Mouse (Mus musculus): Measurements from ENCODE around the gene 4930402H24Rik.
"Not testable (repeated sequence)": the region's sequence is repeated elsewhere in the genome, so short reads cannot be mapped to it uniquely, and the experiment has no call there.

Gene 4930402H24Rik

GRCm38 (mm10) chr2:130851363-130852246 is 54.6 kb downstream of the 4930402H24Rik start:
- no peak for DNase-seq

DNA sequence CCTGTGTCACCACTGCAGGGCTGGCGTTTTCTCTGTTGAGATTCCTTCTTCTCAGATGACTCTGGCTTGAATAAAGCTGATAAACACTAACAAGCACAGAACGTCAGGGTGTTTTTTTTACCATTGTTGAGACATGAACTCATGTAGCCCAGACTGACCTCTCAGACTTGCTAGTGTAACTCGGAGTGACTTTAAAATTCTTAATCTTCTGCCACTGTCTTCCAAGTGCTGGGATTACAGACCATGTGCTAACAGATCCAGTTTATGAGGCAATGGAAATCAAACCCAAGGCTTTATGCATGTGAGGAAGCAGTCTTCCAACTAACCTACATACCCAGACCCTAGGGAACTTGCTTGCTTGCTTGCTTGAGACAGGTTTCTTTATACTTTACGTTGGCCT is 56.5 kb downstream of the 4930402H24Rik start:
- DNase-seq, result no peak

- DNase-seq, result no peak
These were observed 57.9 kb downstream of the 4930402H24Rik start for GRCm38 (mm10) chr2:130848313-130848712.

DNA sequence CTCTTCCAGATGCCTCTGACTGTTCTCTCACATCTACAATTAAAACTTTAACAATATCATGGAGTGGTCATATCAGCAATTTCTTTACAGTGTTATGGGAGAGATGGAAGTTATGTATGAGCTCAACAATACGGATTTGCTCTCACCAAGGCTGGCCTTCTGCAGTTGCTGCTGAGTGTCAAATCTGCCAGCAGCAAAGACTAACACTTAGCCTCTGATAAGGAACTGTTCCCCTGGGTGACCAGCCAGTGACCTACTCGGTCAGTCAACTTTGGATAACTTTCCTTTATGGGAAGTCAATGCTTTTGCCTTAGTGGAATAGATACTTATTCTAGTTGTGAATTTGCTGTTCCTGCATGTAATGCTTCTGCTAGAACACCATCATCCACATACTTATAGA is 62.6 kb downstream of the 4930402H24Rik start:
- no peak for DNase-seq

DNA sequence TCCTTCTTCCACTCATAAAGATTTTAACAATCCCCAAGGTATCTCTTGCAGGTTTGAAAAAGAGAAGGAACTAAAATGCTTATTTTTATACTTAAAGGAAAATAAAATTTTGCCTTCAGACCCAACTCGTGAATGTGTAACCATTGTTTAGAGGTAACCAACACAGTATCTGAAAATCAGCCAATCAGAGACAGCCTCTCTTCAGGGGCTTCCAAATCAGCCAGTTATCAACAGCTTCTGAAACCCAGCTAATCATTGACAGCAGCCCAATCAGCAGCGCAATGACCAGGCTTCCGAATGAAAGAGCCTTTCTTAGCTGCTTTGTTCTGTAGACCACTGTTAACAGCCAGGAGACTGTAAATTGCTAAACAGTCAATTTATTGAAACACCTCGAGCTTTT is 65.4 kb downstream of the 4930402H24Rik start:
- DNase-seq, result peak; percentile 87

- peak; percentile 85 for DNase-seq
These were observed 66.1 kb downstream of the 4930402H24Rik start for GRCm38 (mm10) chr2:130839874-130840661.

GRCm38 (mm10) chr2:130839528-130839873 is 66.7 kb downstream of the 4930402H24Rik start:
- no peak for DNase-seq

GRCm38 (mm10) chr2:130839084-130839483 is 67.1 kb downstream of the 4930402H24Rik start:
- peak; percentile 36 for DNase-seq

DNA sequence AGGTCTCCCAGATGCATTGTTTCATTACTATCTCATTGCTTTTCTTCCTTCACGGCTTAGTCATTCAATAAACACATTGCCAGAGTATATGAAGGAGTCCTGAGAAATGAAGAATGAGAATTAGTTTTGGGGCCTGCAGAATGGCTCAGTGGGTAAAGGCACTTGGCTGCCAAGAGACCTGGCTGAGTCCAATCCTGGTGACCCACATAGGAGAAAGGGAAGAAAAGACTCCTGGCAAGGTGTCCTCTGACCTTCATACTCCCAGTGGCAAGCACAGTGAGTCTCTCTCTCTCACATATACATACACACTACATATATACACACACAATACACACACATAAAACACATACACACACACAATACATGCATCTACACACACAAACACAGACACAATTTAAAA is 68.1 kb downstream of the 4930402H24Rik start:
- peak; percentile 55 for DNase-seq

GRCm38 (mm10) chr2:130833699-130834098 is 72.5 kb downstream of the 4930402H24Rik start:
- DNase-seq, result no peak

- DNase-seq, result no peak
These were observed 73.6 kb downstream of the 4930402H24Rik start for GRCm38 (mm10) chr2:130832582-130832981.

DNA sequence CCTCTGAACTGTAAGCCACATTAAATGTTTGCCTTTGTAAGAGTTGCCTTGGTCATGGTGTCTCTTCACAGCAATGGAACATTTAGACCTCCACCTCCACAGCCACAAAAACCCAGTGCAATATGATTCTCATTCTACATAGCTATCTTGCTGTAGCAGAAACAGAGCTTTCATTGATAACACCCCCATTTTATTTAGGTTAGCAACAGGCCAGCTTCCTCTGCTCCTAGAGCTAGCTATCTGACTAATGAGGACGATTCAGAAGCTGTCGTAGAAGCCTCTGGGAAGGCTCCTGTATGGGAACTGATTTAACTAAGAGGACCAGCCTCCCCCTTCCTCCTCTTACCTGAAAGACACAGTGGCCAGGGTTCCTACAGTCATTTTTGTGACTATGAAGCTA is 74.2 kb downstream of the 4930402H24Rik start:
- no peak for DNase-seq

GRCm38 (mm10) chr2:130830236-130830635 is 76.0 kb downstream of the 4930402H24Rik start:
- DNase-seq, result no peak

DNA sequence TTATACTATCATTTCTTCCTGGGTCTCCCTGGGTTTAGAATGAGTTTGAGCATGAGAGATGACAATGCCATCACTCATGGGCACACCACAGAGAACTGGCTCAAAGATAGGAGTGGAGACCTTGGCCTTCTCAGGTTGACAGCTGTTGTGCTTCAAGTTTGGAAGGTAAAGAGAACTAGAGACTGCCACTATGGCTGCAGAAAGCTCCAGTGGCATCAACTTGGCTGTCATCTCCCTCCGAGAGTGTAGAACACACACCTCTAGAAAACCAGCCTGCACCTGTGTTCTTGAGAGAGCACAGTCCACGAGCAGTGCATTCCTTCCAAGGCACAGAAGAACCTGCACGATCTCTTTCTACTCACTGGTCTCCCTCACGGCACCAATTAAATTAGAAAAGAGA is 76.7 kb downstream of the 4930402H24Rik start:
- DNase-seq, result no peak

DNA sequence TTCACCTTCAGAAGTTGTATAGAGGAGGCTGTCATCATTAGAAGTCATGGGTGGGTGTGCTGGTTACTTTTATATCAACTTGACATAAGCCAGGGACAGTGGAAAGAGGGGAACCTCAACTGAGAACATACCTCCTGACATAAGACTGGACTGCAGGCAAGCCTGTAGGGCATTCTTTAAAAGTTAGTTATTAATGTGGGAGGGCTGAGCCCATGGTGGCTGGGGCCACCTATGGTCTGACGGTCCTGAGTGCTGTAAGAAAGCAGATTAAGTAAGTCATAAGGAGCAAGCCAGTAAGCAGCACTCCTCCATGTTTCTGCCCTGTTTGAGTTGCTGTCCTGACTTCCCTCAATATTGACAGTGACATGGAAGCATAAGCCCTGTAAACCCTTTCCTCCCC is 77.5 kb downstream of the 4930402H24Rik start:
- no peak for DNase-seq

DNA sequence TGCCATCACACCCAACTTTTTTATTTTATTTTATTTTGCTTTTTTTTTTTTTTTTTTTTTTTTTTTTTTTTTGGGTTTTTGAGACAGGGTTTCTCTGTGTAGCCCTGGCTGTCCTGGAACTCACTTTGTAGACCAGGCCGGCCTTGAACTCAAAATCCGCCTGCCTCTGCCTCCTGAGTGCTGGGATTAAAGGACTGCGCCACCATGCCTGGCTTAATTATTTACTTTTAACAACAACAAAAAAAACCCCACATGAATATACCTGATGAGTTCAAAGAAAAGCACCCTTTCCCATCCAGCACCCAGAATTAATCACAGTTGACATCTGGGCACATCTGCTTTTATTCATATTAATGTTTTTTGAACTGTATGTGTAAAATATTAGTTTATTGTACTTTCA is 78.1 kb downstream of the 4930402H24Rik start:
- not testable (repeated sequence) for DNase-seq

GRCm38 (mm10) chr2:130827410-130827809 is 78.8 kb downstream of the 4930402H24Rik start:
- peak; percentile 55 for DNase-seq

DNA sequence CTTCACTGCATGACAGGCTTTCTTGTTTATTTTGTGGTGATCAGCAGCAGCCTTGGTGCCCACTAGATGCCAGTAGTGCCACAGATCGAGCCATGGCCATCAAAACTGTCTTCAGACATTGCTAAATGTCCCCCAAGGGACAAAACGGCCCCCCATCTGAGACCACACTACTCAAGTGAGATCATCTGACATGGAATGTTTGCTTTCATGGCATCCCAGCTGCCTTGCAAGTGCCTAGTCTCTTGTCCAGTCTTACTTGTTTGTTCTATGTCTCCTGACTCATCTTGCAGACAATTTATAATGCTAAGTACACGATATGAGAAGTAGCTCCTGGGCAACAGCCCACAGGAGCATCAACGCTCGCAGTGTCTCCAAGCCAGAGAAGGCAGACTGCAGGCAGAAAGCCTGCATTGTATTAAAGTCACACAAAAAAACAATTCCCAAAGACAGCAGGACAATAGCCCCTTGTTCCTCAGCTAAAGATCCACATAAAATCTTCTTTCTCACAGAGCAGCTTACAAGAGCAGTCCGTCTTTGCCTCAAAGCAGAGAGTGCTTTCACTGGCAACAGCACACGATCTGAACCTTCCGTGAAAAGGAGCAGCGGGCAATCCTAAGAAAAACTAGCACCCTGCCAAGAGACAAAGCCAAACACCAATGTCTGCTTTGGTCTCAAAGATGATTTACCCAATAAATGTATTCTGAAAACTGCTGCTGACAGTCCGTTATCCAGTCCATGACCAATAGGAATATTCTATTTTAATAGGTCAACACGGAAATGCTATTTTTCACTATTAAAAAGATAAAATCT is 87.2 kb downstream of the 4930402H24Rik start:
- peak; percentile 35 for DNase-seq

GRCm38 (mm10) chr2:130817865-130818264 is 88.3 kb downstream of the 4930402H24Rik start:
- no peak for DNase-seq

DNA sequence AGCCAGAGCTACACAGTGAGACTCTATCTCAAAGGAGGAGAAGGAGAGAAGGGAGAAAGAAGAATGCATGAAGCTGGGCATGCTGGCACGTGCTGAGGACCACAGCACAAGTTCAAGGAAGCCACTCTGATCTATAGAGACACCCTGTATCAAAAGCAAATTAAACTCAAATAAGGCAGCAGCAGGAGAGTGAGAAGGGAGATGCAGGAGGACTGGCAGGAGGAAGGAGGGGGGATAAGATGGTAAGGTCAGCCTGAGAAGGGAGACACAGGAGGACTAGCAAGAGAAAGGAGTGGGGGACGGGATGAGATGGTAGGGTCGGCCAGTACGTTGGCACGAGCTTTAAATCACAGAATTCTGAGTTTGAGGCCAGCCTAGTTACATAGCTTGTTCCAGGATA is 90.0 kb downstream of the 4930402H24Rik start:
- DNase-seq, result no peak

GRCm38 (mm10) chr2:130814492-130814891 is 91.7 kb downstream of the 4930402H24Rik start:
- no peak for DNase-seq

GRCm38 (mm10) chr2:130813729-130814128 is 92.5 kb downstream of the 4930402H24Rik start:
- DNase-seq, result no peak

- DNase-seq, result no peak
These were observed 93.7 kb downstream of the 4930402H24Rik start for GRCm38 (mm10) chr2:130812487-130812886.
